Mouse (Mus musculus) limb, embryonic 11.5 days (tissue): ENCODE measurements around the gene Tmem128. TPM values are rescaled to one million over a fixed set of nuclear protein-coding genes. Genes with fewer than 3 reads are reported as not detected.

Experiments used
- ATAC-seq: fragments of 200-750 bp; cut with Nextera tagmentation; 2 replicates; pipeline ENCODE4 v1.8.0; 2017; ENCODE audit warnings: low read depth; ENCODE audit not compliant: insufficient number of reproducible peaks, low FRiP score, low TSS enrichment
- DNase-seq: peaks from one replicate; pipeline ENCODE4 v3.0.0-alpha.2; 2015; ENCODE audit warnings: low spot score
- H3K27ac ChIP-seq: fragments of 300-500 bp; sonication (generic); replicated peaks from 2 replicates; pipeline ENCODE4 v1.5.1; 2014; ENCODE audit warnings: low read depth, mild to moderate bottlenecking, low read length
- H3K27me3 ChIP-seq: fragments of 300-500 bp; sonication (generic); 2 replicates; pipeline ENCODE4 v1.6.1; 2014; ENCODE audit warnings: mild to moderate bottlenecking, low read length, mixed read lengths; ENCODE audit not compliant: control insufficient read depth, insufficient read depth
- H3K36me3 ChIP-seq: fragments of 300-500 bp; sonication (generic); 2 replicates; pipeline ENCODE4 v1.6.1; 2014; ENCODE audit warnings: mild to moderate bottlenecking, low read length, moderate library complexity, mixed read lengths; ENCODE audit not compliant: control insufficient read depth, insufficient read depth
- H3K4me1 ChIP-seq: fragments of 300-500 bp; sonication (generic); 2 replicates; pipeline ENCODE4 v1.6.1; 2014; ENCODE audit warnings: low read length, mixed read lengths; ENCODE audit not compliant: control insufficient read depth, insufficient read depth
- H3K4me2 ChIP-seq: fragments of 300-500 bp; sonication (generic); 2 replicates; pipeline ENCODE4 v1.6.1; 2014; ENCODE audit warnings: low read depth, mild to moderate bottlenecking, moderate library complexity; ENCODE audit not compliant: severe bottlenecking
- H3K4me3 ChIP-seq: fragments of 300-500 bp; sonication (generic); 2 replicates; pipeline ENCODE4 v1.5.1; 2014; ENCODE audit warnings: low read depth, low read length
- H3K9ac ChIP-seq: fragments of 300-500 bp; sonication (generic); 2 replicates; pipeline ENCODE4 v1.6.1; 2014; ENCODE audit warnings: mild to moderate bottlenecking, low read length
- H3K9me3 ChIP-seq: fragments of 300-500 bp; sonication (generic); 2 replicates; pipeline ENCODE4 v1.6.1; 2016; ENCODE audit warnings: low read length; ENCODE audit not compliant: control insufficient read depth
- WGBS: fragments of 180-500 bp; shearing (Covaris S2); extraction: QIAGEN DNeasy Blood & Tissue Kit; methylation state at CpG from one replicate; pipeline ENCODE4 v1.1.7; 2014; 5-methylcytosine and 5-hydroxymethylcytosine counted together
- polyA plus RNA-seq: library from polyadenylated mRNA; unstranded; fragments of >200 nt; fragmentation: Nextera tagmentation; extraction: Ambion mirVana; gene quantifications from 2 replicates; pipeline ENCODE4 v1.2.1, GENCODE M21; 2014

Tmem128 gene
- polyA plus RNA-seq, 1 experiment from 2014 or later: 79.9 TPM

- Histone ChIP-seq H3K9ac (no peak overlapping the region), H3K27me3 (no peaks in the 10 kb centered on the region), H3K9me3 (no peaks in the 10 kb centered on the region), H3K36me3 (no peaks in the 10 kb centered on the region), H3K4me2 (no peak overlapping the region), H3K27ac (no peak overlapping the region), H3K4me1 (no peaks in the 10 kb centered on the region), H3K4me3 (no peak overlapping the region)
- DNase-seq: no peak
- 84% methylated on average over 3 of the region's 3 CpGs for WGBS
- ATAC-seq: no peak
These were observed 28.5 kb downstream of the Tmem128 start for GRCm38 (mm10) chr5:38288476-38288875.

- ATAC-seq (no peak), DNase-seq (no peak)
- no peaks in the 10 kb centered on the region for H3K36me3 ChIP-seq
- H3K9ac ChIP-seq: no peak overlapping the region
- H3K4me2 ChIP-seq: no peak overlapping the region
- no peak overlapping the region for H3K4me3 ChIP-seq
- H3K4me1 ChIP-seq: no peaks in the 10 kb centered on the region; the same call in 1 of the 2 replicates
- H3K27me3 ChIP-seq: no peaks in the 10 kb centered on the region
- WGBS: 91% methylated on average over 12 of the region's 12 CpGs
- H3K9me3 ChIP-seq: no peaks in the 10 kb centered on the region
- H3K27ac ChIP-seq: no peak overlapping the region
These were observed 41.9 kb downstream of the Tmem128 start for GRCm38 (mm10) chr5:38301761-38302411.

DNA sequence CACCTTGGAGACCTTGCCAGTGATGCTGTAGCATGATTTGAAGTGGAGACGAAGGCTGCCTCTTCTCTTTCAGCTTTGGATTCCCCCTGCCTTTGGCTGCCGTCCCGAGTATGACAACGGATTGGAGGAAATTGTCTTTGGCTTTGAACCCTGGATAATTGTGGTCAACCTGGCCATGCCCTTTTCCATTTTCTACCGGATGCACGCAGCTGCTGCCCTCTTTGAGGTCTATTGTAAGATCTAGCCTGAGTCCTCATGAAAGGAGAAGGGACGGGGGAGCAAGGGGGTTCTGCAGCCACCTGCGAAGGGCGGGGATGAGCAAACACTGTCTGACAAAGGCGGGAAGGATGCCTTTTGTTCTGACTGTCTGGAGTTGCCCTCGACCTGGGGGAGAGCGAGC is 42.7 kb downstream of the Tmem128 start:
- no peak overlapping the region for H3K27ac ChIP-seq
- H3K4me3 ChIP-seq: no peak overlapping the region
- WGBS: 63% methylated on average over 12 of the region's 12 CpGs
- H3K4me1 ChIP-seq: no peaks in the 10 kb centered on the region; the same call in 1 of the 2 replicates
- no peak overlapping the region for H3K4me2 ChIP-seq
- H3K9ac ChIP-seq: no peak overlapping the region
- no peaks in the 10 kb centered on the region for H3K9me3 ChIP-seq
- DNase-seq (no peak), ATAC-seq (no peak)
- no peaks in the 10 kb centered on the region for H3K27me3 ChIP-seq
- H3K36me3 ChIP-seq: no peaks in the 10 kb centered on the region

GRCm38 (mm10) chr5:38305241-38305640 is 45.3 kb downstream of the Tmem128 start:
- H3K27me3 ChIP-seq: no peaks in the 10 kb centered on the region
- DNase-seq (no peak), ATAC-seq (no peak)
- WGBS: 76% methylated on average over 2 of the region's 2 CpGs
- no peak overlapping the region for H3K9ac ChIP-seq
- H3K36me3 ChIP-seq: no peaks in the 10 kb centered on the region
- no peaks in the 10 kb centered on the region for H3K9me3 ChIP-seq
- H3K4me2 ChIP-seq: no peak overlapping the region
- H3K27ac ChIP-seq: no peak overlapping the region
- H3K4me3 ChIP-seq: no peak overlapping the region
- no peaks in the 10 kb centered on the region for H3K4me1 ChIP-seq

DNA sequence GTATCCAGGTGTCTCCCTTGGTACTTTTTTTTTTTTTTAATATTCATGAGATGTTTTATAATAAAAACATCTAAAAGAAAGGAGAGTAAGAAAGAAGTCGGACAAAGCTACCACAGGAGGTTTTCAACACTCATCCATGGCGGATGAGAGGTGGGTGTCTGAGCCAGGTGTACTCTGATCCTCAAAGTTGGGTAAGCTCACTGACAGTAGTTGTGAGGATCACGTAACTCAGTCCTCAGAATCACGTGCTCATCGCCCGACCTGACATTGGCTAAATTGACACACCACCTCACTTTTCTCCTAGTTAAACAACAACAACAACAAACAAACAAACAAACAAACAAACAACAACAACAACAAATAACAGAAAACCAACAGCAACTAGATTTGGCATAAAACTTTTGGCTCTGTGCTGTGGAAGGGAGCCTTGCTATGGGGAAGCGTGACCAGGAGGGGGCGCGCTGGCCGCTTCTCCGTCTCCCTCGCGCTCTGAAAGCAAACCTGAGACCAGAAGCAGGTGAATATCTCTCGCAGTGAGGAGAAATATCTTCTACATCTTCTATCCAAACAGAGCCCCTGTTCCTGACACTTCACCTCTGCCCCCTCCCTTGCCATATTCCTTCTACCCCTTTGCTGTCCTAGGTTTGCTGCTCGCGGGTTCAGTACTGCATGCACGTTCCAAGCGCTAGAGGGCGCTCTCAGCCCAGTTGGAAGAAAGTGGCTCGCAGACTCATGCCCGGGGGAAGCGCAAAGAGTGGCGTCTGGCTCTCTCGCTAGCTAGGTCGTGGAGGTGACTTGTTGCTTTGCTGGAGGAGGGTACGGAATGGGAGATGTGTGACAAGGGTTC is 47.5 kb downstream of the Tmem128 start:
- no peak overlapping the region for H3K27ac ChIP-seq
- peak overlapping the region; percentile 32 for H3K4me2 ChIP-seq
- H3K36me3 ChIP-seq: no peaks in the 10 kb centered on the region
- ATAC-seq: peak; percentile 81; the same call in 1 of the 2 replicates
- no peak overlapping the region for H3K9ac ChIP-seq
- no peaks in the 10 kb centered on the region for H3K9me3 ChIP-seq
- no peaks in the 10 kb centered on the region for H3K27me3 ChIP-seq
- H3K4me3 ChIP-seq: peak overlapping the region; percentile 7; the same call in 1 of the 2 replicates
- no peaks in the 10 kb centered on the region for H3K4me1 ChIP-seq
- DNase-seq: peak; percentile 96
- 9% methylated on average over 26 of the region's 26 CpGs for WGBS

- Histone ChIP-seq H3K9me3 (no peaks in the 10 kb centered on the region), H3K36me3 (no peaks in the 10 kb centered on the region), H3K4me2 (no peak overlapping the region), H3K27me3 (no peaks in the 10 kb centered on the region), H3K4me3 (no peak overlapping the region), H3K27ac (no peak overlapping the region), H3K9ac (no peak overlapping the region), H3K4me1 (no peaks in the 10 kb centered on the region)
- DNase-seq: peak; percentile 72
- WGBS: 54% methylated on average over 5 of the region's 5 CpGs
- ATAC-seq: no peak
These were observed 48.9 kb downstream of the Tmem128 start for GRCm38 (mm10) chr5:38308873-38309272.

GRCm38 (mm10) chr5:38309795-38310194 is 49.8 kb downstream of the Tmem128 start:
- H3K4me1 ChIP-seq: no peaks in the 10 kb centered on the region
- H3K9me3 ChIP-seq: no peaks in the 10 kb centered on the region
- H3K9ac ChIP-seq: no peak overlapping the region
- no peaks in the 10 kb centered on the region for H3K27me3 ChIP-seq
- DNase-seq (no peak), ATAC-seq (no peak)
- H3K27ac ChIP-seq: no peak overlapping the region
- 61% methylated on average over 3 of the region's 3 CpGs for WGBS
- H3K4me2 ChIP-seq: no peak overlapping the region
- no peak overlapping the region for H3K4me3 ChIP-seq
- no peaks in the 10 kb centered on the region for H3K36me3 ChIP-seq
